Mouse (Mus musculus) megakaryocyte-erythroid progenitor cell, adult 5-6 weeks (primary cell): ENCODE measurements at regions not wholly inside any gene's neighbourhood (a gene's known extent, or its start where the extent isn't known, plus 50 kb on each side); places are given as distances from the start of the nearest gene placed in this dataset.
A peak's percentile ranks its signal among the peaks of the same experiment; 100 is the strongest.

Source experiments
- ATAC-seq: replicated peaks from 2 replicates; pipeline ENCODE4 v1.8.0; 2016; ENCODE audit warnings: mild to moderate bottlenecking, inconsistent platforms; ENCODE audit not compliant: severe bottlenecking, poor library complexity, low FRiP score, low TSS enrichment

DNA sequence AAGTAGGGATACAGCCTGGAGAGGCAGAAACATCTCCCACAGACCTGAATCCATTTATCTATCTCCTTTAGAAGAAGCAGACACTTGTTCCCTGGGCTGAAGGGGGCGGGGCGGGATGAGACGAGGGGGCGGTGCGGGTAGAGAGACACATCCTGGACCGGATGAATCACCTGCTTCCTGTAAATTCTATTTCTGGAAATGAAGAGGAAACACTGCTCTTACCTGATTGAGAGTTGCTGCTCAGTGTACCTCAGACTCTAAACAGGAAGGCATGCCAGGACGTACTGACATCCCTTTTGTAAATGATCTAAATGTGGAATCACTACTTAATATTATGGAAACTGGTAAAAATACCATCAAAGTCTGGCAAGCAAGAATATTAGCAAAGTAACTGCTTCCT, 105.5 kb upstream of the Noct start:
- no peak for ATAC-seq

DNA sequence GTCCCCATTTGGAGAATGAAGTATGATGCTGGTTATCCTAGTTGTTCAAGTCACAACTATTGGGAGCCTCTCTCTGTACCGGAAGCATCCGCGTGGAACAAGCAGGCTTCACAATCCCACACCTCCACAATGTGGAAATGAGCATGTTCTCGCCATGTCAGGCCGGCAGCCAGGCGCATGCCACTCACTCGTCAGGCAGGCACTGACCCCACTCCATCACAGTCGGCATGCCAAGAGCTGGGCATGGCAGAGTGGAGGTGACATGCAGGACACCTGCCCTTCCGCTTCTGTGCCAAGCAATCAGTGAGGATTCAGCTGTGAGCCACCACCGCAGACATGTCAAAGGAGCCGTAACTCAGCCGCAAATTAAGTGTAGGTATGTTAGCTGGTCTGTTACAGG, 103.7 kb upstream of the Noct start:
- ATAC-seq = no peak

DNA sequence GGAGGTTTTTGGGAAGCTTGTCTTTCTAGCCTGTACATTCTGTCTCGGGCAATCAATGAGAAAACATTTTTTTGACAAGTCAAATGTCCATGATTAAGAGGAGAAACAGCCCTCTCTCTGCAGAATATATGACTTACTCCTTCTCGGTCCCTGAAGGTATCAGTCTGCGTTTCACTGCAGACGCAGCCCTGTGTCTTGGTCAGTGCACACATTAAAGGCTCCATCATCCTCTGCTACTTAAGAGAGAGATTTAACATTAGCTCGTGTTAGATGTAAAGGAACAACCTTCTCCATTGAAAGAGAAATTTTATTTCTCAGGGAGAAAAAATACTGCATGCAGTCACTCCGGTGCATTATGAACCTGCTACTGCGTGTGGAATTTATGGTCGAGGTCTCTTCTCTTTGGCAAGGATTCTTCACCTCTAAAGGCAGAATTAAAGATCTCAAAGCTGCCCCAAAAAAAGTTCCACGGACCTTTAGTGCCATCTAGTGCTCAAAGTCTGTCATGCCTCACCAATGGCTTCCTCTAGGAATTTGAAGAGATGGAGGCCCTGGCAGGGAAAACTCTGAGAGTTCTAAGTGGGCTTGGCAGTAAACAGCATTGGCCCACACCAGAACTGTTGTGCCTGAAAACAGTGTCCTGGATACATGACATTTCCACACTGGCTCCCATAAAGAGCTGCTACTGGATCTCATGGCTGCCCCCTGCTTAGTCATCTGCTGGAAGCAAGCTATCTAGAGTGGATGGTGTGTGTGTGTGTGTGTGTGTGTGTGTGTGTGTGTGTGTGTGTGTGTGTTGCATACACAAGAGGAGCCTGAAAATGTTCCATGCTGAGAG, 102.3 kb upstream of the Noct start:
- no peak for ATAC-seq

DNA sequence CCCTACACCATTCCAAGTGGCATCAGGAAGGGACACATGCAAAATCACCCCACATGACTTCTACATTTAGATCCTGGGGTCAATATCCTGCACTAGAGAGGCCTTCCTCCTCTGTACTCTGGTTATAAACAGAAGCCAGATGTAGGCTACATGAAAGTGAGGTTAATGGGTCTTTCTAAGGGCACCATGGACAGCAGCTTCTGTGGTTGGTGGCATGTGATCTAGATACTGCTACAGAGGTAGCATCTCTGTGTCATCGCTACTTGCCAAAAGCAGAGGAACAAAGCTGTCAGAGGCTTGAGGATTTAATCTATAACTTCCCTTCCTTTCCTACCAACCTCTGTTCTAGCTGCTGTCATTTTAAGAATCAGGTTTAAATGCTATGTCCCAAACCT, 101.7 kb upstream of the Noct start:
- no peak for ATAC-seq

DNA sequence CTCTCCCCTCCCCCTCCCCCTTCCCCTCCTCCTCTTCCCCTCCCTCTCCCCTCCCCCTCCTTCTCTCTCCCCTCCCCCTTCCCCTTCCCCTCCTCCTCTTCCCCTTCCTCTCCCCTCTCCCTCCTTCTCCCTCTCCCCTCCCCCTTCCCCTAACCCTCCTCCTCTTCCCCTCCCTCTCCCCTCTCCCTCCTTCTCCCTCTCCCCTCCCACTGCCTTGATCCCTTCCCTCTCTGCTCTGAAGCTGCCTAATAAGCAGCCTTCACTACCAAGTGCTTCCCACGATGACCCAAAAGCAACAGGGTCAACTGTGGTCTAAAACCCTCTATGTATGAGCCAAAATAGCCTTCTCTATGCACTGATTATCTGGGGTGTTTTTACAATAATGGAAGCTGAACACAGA, 96.4 kb upstream of the Noct start:
- ATAC-seq = no peak

DNA sequence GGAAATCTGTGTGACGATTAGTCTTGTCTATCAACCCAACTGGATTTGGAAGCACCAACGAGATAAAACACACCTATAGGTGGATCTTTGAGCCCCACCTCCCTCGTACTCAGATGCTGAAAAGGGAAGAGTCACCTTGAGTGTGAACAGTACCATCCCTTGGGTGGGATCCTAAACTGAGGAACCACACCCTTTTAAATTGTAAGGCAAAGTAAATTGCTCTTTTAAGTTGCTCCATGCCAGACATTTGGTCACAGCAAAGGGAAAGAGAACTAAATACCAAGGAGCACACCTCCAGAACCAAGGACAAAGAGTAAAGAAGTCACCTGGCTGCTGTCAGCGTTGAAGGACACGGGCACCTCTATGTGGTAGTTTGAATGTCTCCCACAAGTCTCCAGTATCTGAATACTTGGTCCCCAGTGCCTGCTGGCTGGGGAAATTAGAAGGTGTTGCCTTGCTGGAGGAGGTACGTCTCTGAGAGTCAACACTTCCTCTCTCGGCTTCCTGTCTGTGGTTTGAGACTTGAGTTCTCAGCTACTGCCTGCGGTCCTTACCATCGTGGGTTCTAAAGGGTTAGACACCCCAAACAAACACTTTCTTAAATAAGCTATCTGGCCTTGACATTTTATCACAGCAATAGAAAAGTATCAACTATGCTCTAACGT, 95.6 kb upstream of the Noct start:
- ATAC-seq = peak; percentile 41

DNA sequence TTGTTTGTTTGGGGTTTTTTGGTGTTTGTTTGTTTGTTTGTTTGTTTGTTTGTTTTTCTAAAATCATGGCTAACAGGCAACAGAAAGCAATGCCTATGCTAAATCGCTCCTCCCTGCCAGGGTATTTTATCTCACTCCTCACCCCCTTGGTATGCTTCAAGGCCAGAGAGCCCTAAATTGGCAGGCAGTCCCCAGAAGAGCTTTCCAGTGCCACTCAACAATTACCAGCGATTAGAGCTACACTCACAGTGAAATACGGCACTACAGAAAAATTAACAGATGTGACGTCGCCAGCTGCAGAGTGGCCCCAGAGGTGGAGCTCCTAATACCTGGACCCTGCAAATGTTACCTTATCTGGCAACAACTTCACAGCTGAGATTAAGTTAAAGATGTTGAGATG, 93.5 kb upstream of the Noct start:
- ATAC-seq = no peak

DNA sequence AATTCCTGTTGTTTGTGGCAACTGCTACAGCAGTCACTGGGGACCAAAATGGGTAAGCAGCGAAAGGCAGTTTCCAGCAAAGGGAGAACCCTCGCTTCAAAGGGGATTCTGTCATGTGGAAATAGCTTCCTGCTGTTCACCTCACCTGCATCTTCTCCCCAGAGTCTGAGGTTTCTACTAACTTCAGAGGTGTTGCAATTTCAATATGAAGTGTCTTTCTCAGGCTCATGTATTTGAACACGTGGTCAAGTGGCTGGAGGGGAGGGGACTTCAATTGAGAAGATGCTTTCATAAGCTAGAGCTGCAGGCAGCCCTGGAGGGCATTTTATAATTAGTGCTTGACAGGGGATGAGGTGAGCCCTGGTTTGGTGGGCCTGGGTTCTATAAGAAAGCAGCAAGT, 92.9 kb upstream of the Noct start:
- ATAC-seq = no peak

DNA sequence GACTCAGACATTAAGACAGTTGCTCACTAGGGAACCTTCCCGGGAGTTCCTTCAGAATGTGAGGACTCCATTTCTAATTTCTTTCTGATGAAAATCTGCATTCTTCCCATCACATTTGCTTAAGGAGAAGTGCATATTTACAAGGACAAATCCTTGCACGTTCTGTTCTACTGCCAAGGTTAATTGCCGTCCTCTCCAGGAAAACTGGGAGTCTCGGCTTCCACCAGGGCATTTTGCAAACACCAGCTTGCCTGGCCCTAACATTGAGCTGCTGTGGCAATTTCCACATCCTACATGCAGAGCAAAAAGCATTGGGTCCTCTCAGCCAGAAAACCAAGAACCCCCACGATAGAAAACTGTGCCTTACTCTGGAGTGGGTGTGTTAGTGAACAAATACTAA, 91.5 kb upstream of the Noct start:
- no peak for ATAC-seq

DNA sequence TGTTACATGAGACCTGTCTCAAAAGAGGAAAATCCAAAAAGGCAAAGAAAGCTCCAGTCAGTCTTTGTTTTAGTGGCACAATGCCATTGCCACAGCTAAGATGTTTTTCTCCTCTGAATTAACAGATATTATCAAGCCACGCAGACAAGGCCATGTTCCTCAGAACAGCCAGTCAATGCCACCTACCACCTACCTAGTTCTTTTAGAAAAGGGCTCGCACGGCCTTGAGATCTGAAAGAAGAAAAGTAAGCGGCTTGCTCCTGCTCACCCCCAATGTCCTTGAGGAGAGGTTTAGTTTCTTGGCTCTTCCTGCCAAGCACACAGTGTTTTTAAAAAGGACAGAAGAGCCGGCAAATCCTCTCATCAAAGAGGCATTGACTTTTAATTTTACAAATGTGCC, 88.7 kb upstream of the Noct start:
- no peak for ATAC-seq

DNA sequence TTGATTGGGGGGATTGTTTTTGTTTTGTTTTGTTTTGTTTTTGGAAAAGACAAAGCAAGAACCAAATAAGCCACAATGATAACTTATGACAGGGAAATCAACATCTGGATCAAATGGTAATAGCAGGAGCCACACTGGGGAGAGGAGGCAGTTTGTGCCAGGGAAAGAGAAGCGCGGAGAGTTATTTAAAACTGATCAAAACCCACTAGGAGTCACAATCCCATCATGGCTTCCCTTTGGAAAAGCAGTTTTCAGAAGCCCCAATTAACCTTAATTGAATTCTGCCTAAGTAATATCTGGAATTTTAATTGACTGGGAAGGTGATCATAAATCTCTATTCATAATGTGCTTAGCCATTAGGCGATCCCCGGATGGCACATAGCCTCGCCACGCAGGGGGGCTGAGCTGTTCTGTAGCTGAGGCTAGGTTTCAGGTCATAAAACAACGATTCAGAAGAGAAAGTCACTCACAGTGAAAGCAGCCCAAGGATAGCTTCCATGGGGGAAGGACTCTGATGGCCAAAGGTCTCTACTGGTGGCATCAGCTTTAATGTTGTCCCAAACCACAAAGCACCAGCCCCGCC, 86.4 kb upstream of the Noct start:
- ATAC-seq = no peak

DNA sequence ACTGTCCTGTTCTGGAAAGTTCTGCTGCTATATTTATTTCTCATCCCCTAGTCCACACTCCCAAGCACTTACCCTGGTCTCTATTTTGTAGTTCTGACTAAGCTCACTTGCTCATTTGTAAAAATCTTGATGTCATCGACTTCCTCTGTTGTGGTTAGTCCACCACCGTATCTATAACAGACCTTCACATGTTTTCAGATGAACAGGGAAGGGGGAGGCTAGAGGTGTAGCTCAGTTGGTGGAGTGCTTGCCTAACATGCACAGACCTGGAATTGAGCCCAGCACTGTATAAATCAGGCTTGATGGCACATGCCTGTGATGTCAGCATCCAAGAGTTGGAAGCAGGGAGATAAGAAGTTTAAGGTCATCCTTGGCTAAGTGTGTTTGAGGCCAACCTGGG, 78.3 kb upstream of the Noct start:
- ATAC-seq = peak; percentile 83

DNA sequence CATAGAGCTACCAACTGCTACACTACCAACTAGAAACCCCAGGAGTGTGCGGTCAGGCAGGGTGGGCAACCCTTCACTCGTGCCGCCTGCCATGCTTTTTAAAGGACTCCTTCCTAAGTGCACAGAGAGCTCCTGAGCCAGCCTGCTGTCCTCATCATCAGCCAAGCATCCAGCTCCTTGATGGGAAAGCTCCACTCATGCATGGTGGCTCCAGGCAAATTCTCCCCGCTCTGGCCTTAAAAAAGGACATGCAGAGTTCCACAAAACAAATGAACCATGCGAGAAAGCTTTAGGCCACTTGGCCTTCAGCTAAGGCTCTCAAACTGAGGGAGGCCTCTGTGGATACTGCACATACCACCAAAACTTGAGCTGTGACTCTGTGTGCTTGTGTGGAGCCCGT, 74.2 kb upstream of the Noct start:
- ATAC-seq = no peak

DNA sequence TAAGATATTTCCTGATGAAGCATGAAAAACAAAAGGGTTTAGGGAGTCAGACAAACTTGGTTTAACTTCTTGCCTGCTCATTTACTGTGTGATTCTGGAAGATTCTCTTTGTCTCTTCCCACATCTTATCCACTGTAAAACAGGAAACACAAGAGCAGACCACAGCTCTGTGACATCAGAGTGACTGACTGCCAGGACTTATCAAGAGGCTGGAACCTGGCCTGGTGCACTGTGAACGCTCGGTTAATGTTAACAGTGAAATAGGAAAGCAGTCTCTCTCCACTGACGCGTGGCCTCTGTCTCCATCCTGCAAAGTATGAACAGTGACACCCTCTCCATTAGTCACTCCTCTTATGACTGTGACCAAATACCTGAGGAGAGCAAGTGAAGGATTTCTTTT, 73.1 kb upstream of the Noct start:
- peak; percentile 81 for ATAC-seq

DNA sequence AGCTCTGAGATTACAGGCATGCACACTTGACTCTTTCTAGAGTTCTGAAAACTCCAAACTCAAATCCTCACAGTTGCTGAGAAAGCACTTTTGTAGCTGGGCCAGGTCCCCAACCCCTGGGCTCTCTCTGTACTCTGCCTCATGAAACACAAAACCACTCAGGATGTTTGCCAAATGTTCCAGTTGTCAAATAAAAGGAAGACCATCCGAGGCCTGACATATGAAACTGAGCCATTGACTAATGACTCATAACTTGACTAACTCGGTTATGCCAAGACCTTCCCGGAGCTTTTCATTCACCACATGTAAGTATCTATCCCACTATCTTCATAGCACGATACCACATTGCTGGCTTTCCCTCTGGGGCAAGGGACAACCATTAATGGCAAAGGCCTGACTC, 68.6 kb upstream of the Noct start:
- ATAC-seq = no peak

DNA sequence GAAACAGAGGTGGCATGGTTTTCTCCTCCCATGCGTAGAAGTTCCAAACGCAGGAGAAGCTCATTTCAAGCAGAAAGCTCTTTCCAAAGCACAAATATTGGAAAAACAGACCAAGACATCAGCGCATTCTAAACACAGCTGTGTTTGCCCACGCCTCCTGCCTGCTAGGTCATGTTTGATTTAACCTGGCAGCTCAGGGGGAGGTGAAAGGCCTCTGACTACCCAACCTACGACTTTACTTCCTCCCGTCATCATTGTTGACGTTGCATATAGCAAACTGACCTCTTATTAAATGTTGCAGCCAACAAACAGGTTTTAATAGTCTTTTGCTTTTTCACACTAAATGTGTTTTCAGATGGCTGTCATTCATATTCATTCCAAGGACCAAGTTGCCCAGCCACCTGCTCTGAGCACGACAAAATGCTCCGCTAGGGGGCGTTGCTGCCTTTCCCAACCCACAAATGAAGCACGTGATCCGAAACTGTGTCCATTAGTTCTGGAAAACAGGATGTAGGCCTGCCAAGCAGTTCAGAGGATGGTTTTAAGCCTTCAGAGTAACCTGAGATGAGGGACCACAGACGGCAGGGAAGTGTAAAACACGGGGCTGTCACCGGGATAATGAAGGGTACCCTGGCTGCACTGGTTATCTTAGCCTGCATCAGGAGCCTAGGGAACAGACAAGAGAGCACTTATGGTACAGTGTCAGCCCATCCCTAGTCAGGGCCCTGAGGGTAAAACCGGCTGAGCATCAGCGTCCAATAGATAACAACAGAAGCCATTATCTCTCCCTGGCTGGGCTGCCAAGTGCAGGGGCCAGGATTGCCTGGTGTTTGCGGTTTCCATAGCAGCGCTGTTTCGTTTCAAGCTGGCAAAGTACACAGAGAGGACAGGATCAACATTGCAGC, 67.6 kb upstream of the Noct start:
- peak; percentile 96 for ATAC-seq

DNA sequence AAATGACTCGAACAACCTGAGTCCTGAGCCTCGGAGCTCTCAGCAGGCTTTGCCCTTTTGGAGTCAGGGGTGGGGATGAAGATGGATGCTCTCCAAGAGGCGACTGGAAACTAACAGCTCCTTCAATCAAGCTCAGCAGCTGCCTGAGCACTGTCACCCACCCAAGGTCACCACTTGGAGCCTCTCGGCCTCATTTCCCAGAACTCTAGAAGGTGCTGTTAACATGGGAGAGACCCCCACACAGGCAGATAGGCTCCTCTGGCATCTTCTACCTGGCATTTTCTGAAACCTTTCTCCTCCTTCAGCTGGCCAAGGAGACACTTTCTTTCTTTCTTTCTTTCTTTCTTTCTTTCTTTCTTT, 67.0 kb upstream of the Noct start:
- ATAC-seq = no peak

DNA sequence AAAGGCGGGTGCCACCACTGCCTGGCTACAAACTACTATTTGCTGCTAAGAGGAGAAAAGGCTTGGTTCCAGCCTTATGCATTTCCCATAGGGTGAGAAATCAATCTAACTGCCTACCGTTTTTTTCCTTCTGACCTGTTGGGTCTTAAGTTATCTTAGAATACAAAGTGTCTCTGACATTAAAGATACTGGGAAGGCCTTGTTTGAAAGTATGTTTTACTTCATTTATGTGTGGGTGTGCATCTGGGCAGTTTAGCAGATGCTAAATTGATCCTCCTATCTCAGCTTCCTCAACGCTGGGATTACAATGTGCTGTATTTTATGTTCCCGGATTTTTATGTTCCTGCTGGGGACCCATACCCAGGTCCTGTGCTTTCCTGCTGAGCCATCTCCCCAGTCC, 65.8 kb upstream of the Noct start:
- no peak for ATAC-seq

DNA sequence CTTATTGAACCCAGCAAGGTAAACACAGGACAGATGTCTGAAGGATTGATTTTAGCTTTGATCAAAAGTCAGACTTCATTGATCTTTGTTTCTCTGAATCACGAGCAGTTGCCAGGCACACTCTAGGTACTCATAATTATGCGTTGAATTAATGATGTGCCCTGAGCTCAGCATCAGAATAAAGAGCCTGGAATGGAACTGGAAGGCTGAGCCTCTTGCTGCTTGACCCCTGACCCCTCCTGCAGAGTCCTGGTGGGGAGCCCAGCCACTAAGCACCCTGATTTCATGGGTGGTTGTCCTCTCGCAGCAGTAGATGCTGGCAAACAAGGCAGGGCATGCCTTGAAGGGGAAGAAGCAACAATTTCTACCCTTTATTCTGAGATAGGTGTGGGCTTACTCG, 64.9 kb upstream of the Noct start:
- ATAC-seq = no peak

DNA sequence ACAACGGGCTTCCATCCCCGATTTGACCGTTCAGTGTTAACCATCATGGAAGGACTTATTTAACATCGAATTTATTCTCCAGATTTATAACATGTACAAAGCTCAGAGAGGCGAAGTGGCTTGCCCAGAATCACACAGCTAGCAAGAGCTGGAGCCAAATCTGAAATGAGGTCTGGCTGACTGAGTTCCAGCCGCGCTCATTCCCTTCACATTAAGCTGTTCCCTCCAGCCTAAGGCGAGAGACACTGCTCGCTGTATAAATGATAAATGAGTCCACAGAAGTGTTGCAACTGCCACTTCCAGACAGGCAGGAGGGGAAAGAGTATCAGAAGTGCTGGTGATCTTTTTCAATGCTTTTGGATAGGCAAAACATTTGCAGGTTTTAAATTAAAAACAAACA, 64.4 kb upstream of the Noct start:
- ATAC-seq = no peak
